Comparison of ENCODE assay signal across 15 mouse cellular contexts in the genomic region with DNA sequence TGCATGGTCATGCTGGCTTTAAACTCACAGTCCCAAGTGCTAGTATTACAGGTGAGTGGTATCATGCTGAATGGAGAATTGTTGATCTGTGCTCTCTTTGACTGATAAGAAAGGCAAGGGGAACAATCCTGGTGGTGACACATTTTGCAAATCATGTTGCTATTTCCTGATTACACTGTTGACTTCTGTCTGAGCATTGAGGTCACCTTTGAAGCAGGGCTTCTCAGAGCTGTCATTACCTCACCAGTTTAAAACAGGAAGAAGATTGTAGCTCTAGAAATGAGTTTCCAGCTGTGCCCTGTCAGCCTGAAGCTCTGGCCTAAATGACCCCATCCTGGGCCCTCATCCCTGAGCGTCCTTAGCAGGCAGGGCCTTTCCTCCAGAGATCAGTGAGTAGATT. TPM values are rescaled to one million over a fixed set of nuclear protein-coding genes. Genes with fewer than 3 reads are reported as not detected.
A peak's percentile ranks its signal among the peaks of the same experiment; 100 is the strongest.
DNase-seq lines count a peak whose midpoint lies in the region; ATAC-seq and TF ChIP-seq lines count a peak whose summit lies in the region.
"Had no signal": no experiment of that assay in that cellular context is flagged by ENCODE, and none has a peak within 500 bp of the region (broad histone marks: within the 10 kb centered on the region; RNA-seq: fewer than 3 reads in every experiment).

No protein-coding gene starts in this region.

- no peaks in the 10 kb centered on the region for H3K27me3 ChIP-seq in liver, postnatal 0 days (ENCODE audit: insufficient read depth, low read length)
- no peaks in the 10 kb centered on the region for H3K27me3 ChIP-seq in liver, embryonic 11.5 days (replicated peaks; ENCODE audit: control insufficient read depth, insufficient read depth, low read length)
- no peaks in the 10 kb centered on the region for H3K27me3 ChIP-seq in MEL (ENCODE audit: control insufficient read depth in 1 of 2, insufficient read depth in 2 of 2, low read length in 2 of 2)
- H3K27me3 ChIP-seq: midbrain, embryonic 12.5 days; neural tube, embryonic 13.5 days had no signal

- no peak overlapping the region for H3K27ac ChIP-seq in liver, postnatal 0 days (ENCODE audit: low read depth)
- no peak overlapping the region for H3K27ac ChIP-seq in liver, embryonic 11.5 days (ENCODE audit: low read depth, low read length)
- H3K27ac ChIP-seq in MEL (ENCODE audit: control insufficient read depth, low read depth, low read length) = no peak overlapping the region
- H3K27ac ChIP-seq: kidney, postnatal 0 days; midbrain, embryonic 12.5 days; neural tube, embryonic 13.5 days had no signal

- TF ChIP-seq POLR2A in MEL (IDR thresholded peaks at IDR 0.05; ENCODE audit: control insufficient read depth in 1 of 2, insufficient read depth in 1 of 2, low read depth in 1 of 2, low read length in 2 of 2, poor library complexity in 1 of 2) = no peak

- H3K9me3 ChIP-seq in liver, postnatal 0 days (ENCODE audit: low read length) = no peaks in the 10 kb centered on the region
- no peaks in the 10 kb centered on the region; the same call in 1 of the 2 replicates for H3K9me3 ChIP-seq in liver, embryonic 11.5 days (ENCODE audit: control insufficient read depth, low read length)
- H3K9me3 ChIP-seq in MEL (replicated peaks; ENCODE audit: insufficient read depth, low read length) = no peaks in the 10 kb centered on the region

- no peak for TF ChIP-seq RAD21 in MEL (IDR thresholded peaks at IDR 0.05; ENCODE audit: low read depth, low read length)

- no peak for TF ChIP-seq EP300 in liver, postnatal 0 days (IDR thresholded peaks at IDR 0.05; ENCODE audit: low read depth)
- TF ChIP-seq EP300 in MEL (IDR thresholded peaks at IDR 0.05; ENCODE audit: low read depth in 1 of 2, low read length in 2 of 2) = peak; percentile 11 to 52; a peak in 3 of 4 replicates

- 70% methylated on average over 1 of the region's 1 CpGs for WGBS in liver, postnatal 0 days (ENCODE audit: insufficient replicate concordance)
- 74% methylated on average over 1 of the region's 1 CpGs for WGBS in liver, embryonic 11.5 days

- H3K4me2 ChIP-seq in liver, postnatal 0 days (ENCODE audit: low read depth, low read length) = no peak overlapping the region
- H3K4me2 ChIP-seq in liver, embryonic 11.5 days = no peak overlapping the region
- H3K4me2 ChIP-seq: lung, embryonic 14.5 days; midbrain, embryonic 12.5 days; neural tube, embryonic 13.5 days had no signal

- H3K9ac ChIP-seq in liver, postnatal 0 days (replicated peaks) = no peak overlapping the region
- no peak overlapping the region for H3K9ac ChIP-seq in liver, embryonic 11.5 days (ENCODE audit: low read depth, low read length)
- H3K9ac ChIP-seq in MEL (ENCODE audit: control insufficient read depth, low read depth, low read length, poor library complexity, severe bottlenecking) = no peak overlapping the region
- H3K9ac ChIP-seq: lung, embryonic 14.5 days; midbrain, embryonic 12.5 days; neural tube, embryonic 13.5 days had no signal

- ATAC-seq in liver, postnatal 0 days = peak; percentile 44; the same call in 1 of the 2 replicates
- ATAC-seq in liver, embryonic 11.5 days (replicated peaks; ENCODE audit: low FRiP score) = no peak
- peak; percentile 54 for ATAC-seq in megakaryocyte progenitor cell, adult 5-6 weeks (replicated peaks; ENCODE audit: poor library complexity)

- TF ChIP-seq CTCF in liver, postnatal 0 days (IDR thresholded peaks at IDR 0.05; ENCODE audit: low read depth) = no peak
- no peak for TF ChIP-seq CTCF in MEL (IDR thresholded peaks at IDR 0.05 in 2 of 3, conservative IDR thresholded peaks at IDR 0.05 in 1 of 3; ENCODE audit: control insufficient read depth in 1 of 3, insufficient read depth in 1 of 3, low read depth in 2 of 3, low read length in 3 of 3, poor library complexity in 1 of 3, severe bottlenecking in 1 of 3)

- peaks cover 12% of the 10 kb centered on the region for H3K4me1 ChIP-seq in liver, postnatal 0 days (ENCODE audit: insufficient read depth)
- peaks cover 5% of the 10 kb centered on the region for H3K4me1 ChIP-seq in liver, embryonic 11.5 days (replicated peaks; ENCODE audit: control insufficient read depth, insufficient read depth, low read length)
- H3K4me1 ChIP-seq in MEL (ENCODE audit: control insufficient read depth in 1 of 2, insufficient read depth in 2 of 2, low read length in 2 of 2) = peaks cover 5 to 32% of the 10 kb centered on the region in 2 experiments
- H3K4me1 ChIP-seq: midbrain, embryonic 12.5 days; neural tube, embryonic 13.5 days had no signal

- no peak overlapping the region for H3K4me3 ChIP-seq in liver, postnatal 0 days (ENCODE audit: low read depth, low read length)
- no peak overlapping the region for H3K4me3 ChIP-seq in liver, embryonic 11.5 days (ENCODE audit: low read depth, low read length)
- no peak overlapping the region for H3K4me3 ChIP-seq in MEL (ENCODE audit: control insufficient read depth in 1 of 2, insufficient read depth in 1 of 2, low read depth in 2 of 2, low read length in 2 of 2)
- H3K4me3 ChIP-seq: midbrain, embryonic 12.5 days; neural tube, embryonic 13.5 days had no signal

- H3K36me3 ChIP-seq in liver, postnatal 0 days (replicated peaks; ENCODE audit: insufficient read depth, low read length) = no peaks in the 10 kb centered on the region
- no peaks in the 10 kb centered on the region for H3K36me3 ChIP-seq in liver, embryonic 11.5 days (ENCODE audit: control insufficient read depth, insufficient read depth, low read length)
- H3K36me3 ChIP-seq in MEL (ENCODE audit: control insufficient read depth in 1 of 2, insufficient read depth in 2 of 2, low read length in 2 of 2) = peaks cover 0 to 21% of the 10 kb centered on the region in 2 experiments; a peak in 2 of 4 replicates
- H3K36me3 ChIP-seq: midbrain, embryonic 12.5 days; neural tube, embryonic 13.5 days had no signal

- DNase-seq in liver, postnatal 0 days = no peak
- no peak for DNase-seq in liver, embryonic 11.5 days (ENCODE audit: low spot score)
- DNase-seq in 416B (ENCODE audit: low read depth) (peak; percentile 75), MEL (ENCODE audit: low read depth, low spot score) (peak; percentile 81)
- no peak for DNase-seq in cerebellum, adult 8-10 months
- no peak for DNase-seq in adrenal gland, postnatal 25 days
- DNase-seq in frontal cortex, postnatal 14 days (ENCODE audit: low spot score in 2 of 2) = no peak
- DNase-seq: cerebellum, adult 18-20 months; lung, embryonic 14.5 days; retina, postnatal 1 day; spleen, adult 18-20 months had no signal

- no peaks in the 10 kb centered on the region for H3K79me2 ChIP-seq in MEL (ENCODE audit: control insufficient read depth, insufficient read depth, low read length, poor library complexity)

TF ChIP-seq in MEL, 35 proteins besides CTCF, POLR2A, EP300 and RAD21 (continues in another document):
- 0 out of 2 replicates have a peak, but pooled peaks have one; percentile 33 for TF ChIP-seq MAX (IDR thresholded peaks at IDR 0.05; ENCODE audit: low read length)

RNA-seq across cellular contexts. Expression of gene Itgal, which starts 8.1 kb away (rescaled TPM):
- 5.9 and 6.8 TPM in 2 replicates for polyA plus RNA-seq in liver, postnatal 0 days (2015; fragmentation: Nextera tagmentation; extraction: Ambion mirVana)
- polyA plus RNA-seq in liver, embryonic 11.5 days (2014; fragmentation: Nextera tagmentation; extraction: Ambion mirVana) = 6.2 and 6.5 TPM in 2 replicates
- total RNA-seq in MEL (2012; rRNA removed) = 0.92 and 1.3 TPM in 2 replicates
- polyA plus RNA-seq in MEL (2012; ENCODE audit: insufficient read depth in 1 of 2, insufficient read length in 2 of 2, low read depth in 1 of 2, low replicate concordance in 2 of 2, missing spikeins in 1 of 2) = 1 to 10 TPM in 1 of 2 experiments, not detected in 1; 9.7 TPM
- 50.3 and 53.6 TPM in 2 replicates for total RNA-seq in megakaryocyte progenitor cell, adult 5-6 weeks (2015)
- total RNA-seq in megakaryocyte progenitor cell, adult 5-6 weeks (2017) = 21.4 and 23.8 TPM in 2 replicates
- 0.57 and 1.0 TPM in 2 replicates for total RNA-seq in adrenal gland, postnatal 25 days (2021)

RNA-seq across cellular contexts. Expression of gene Sephs2, which starts 14.1 kb away (rescaled TPM):
- polyA plus RNA-seq in liver, postnatal 0 days (2015; fragmentation: Nextera tagmentation; extraction: Ambion mirVana) = 712 and 714 TPM in 2 replicates
- 178 and 203 TPM in 2 replicates for polyA plus RNA-seq in liver, embryonic 11.5 days (2014; fragmentation: Nextera tagmentation; extraction: Ambion mirVana)
- 177 and 182 TPM in 2 replicates for total RNA-seq in MEL (2012; rRNA removed)
- 100 to 1,000 TPM in 1 of 2 experiments, not detected in 1; 109 TPM for polyA plus RNA-seq in MEL (2012; ENCODE audit: insufficient read depth in 1 of 2, insufficient read length in 2 of 2, low read depth in 1 of 2, low replicate concordance in 2 of 2, missing spikeins in 1 of 2)
- total RNA-seq in megakaryocyte progenitor cell, adult 5-6 weeks (2015) = 63.9 and 74.4 TPM in 2 replicates
- total RNA-seq in megakaryocyte progenitor cell, adult 5-6 weeks (2017) = 161 and 168 TPM in 2 replicates
- total RNA-seq in adrenal gland, postnatal 25 days (2021) = 114 and 117 TPM in 2 replicates

RNA-seq across cellular contexts. Expression of gene Dctpp1, which starts 27.4 kb away (rescaled TPM):
- 96.8 and 107 TPM in 2 replicates for polyA plus RNA-seq in liver, postnatal 0 days (2015; fragmentation: Nextera tagmentation; extraction: Ambion mirVana)
- polyA plus RNA-seq in liver, embryonic 11.5 days (2014; fragmentation: Nextera tagmentation; extraction: Ambion mirVana) = 266 and 275 TPM in 2 replicates
- 238 and 253 TPM in 2 replicates for total RNA-seq in MEL (2012; rRNA removed)
- 100 to 1,000 TPM in 1 of 2 experiments, not detected in 1; 290 TPM for polyA plus RNA-seq in MEL (2012; ENCODE audit: insufficient read depth in 1 of 2, insufficient read length in 2 of 2, low read depth in 1 of 2, low replicate concordance in 2 of 2, missing spikeins in 1 of 2)
- total RNA-seq in megakaryocyte progenitor cell, adult 5-6 weeks (2015) = 92.7 and 106 TPM in 2 replicates
- 62.4 and 63.5 TPM in 2 replicates for total RNA-seq in megakaryocyte progenitor cell, adult 5-6 weeks (2017)
- total RNA-seq in adrenal gland, postnatal 25 days (2021) = 39.8 and 50.7 TPM in 2 replicates

RNA-seq across cellular contexts. Expression of gene Zfp771, which starts 43.9 kb away (rescaled TPM):
- 15.5 and 17.8 TPM in 2 replicates for polyA plus RNA-seq in liver, postnatal 0 days (2015; fragmentation: Nextera tagmentation; extraction: Ambion mirVana)
- polyA plus RNA-seq in liver, embryonic 11.5 days (2014; fragmentation: Nextera tagmentation; extraction: Ambion mirVana) = 45.9 and 47.3 TPM in 2 replicates
- total RNA-seq in MEL (2012; rRNA removed) = 33.4 and 37.6 TPM in 2 replicates
- polyA plus RNA-seq in MEL (2012; ENCODE audit: insufficient read depth in 1 of 2, insufficient read length in 2 of 2, low read depth in 1 of 2, low replicate concordance in 2 of 2, missing spikeins in 1 of 2) = 10 to 100 TPM in 1 of 2 experiments, not detected in 1; 58.3 TPM
- total RNA-seq in megakaryocyte progenitor cell, adult 5-6 weeks (2015) = 3.4 and 3.5 TPM in 2 replicates
- 2.7 and 8.0 TPM in 2 replicates for total RNA-seq in megakaryocyte progenitor cell, adult 5-6 weeks (2017)
- total RNA-seq in adrenal gland, postnatal 25 days (2021) = 26.9 and 36.0 TPM in 2 replicates

RNA-seq across cellular contexts. Expression of gene Sept1, which starts 55.0 kb away (rescaled TPM):
- 16.7 and 17.3 TPM in 2 replicates for polyA plus RNA-seq in liver, postnatal 0 days (2015; fragmentation: Nextera tagmentation; extraction: Ambion mirVana)
- 14.9 and 17.5 TPM in 2 replicates for polyA plus RNA-seq in liver, embryonic 11.5 days (2014; fragmentation: Nextera tagmentation; extraction: Ambion mirVana)
- 30.6 and 41.3 TPM in 2 replicates for total RNA-seq in MEL (2012; rRNA removed)
- polyA plus RNA-seq in MEL (2012; ENCODE audit: insufficient read depth in 1 of 2, insufficient read length in 2 of 2, low read depth in 1 of 2, low replicate concordance in 2 of 2, missing spikeins in 1 of 2) = 100 to 1,000 TPM in 1 of 2 experiments, not detected in 1; 116 TPM
- total RNA-seq in megakaryocyte progenitor cell, adult 5-6 weeks (2015) = 27.0 and 38.6 TPM in 2 replicates
- total RNA-seq in megakaryocyte progenitor cell, adult 5-6 weeks (2017) = 21.7 and 35.4 TPM in 2 replicates
- 8.3 and 12.9 TPM in 2 replicates for total RNA-seq in adrenal gland, postnatal 25 days (2021)

Comparison
In these comparisons a context has a peak if more than half of its experiments do, and no peak if none do; other contexts are left out.
1. DNase-seq: peak in 416B (single experiment) and MEL (single experiment); none in liver, postnatal 0 days (single experiment), liver, embryonic 11.5 days (single experiment), cerebellum, adult 8-10 months (single experiment), adrenal gland, postnatal 25 days (single experiment) and frontal cortex, postnatal 14 days (0 of 2).